Comparison of ENCODE assay signal across 27 mouse cellular contexts in genomic region chr8:125069733-125070132, GRCm38 (mm10). TPM values are rescaled to one million over a fixed set of nuclear protein-coding genes. Genes with fewer than 3 reads are reported as not detected.
A peak's percentile ranks its signal among the peaks of the same experiment; 100 is the strongest.
DNase-seq lines count a peak whose midpoint lies in the region; ATAC-seq and TF ChIP-seq lines count a peak whose summit lies in the region.
"Had no signal": no experiment of that assay in that cellular context is flagged by ENCODE, and none has a peak within 500 bp of the region (broad histone marks: within the 10 kb centered on the region; RNA-seq: fewer than 3 reads in every experiment).

No protein-coding gene starts in this region.

- H3K36me3 ChIP-seq in hindbrain, embryonic 13.5 days, result no peaks in the 10 kb centered on the region
- H3K36me3 ChIP-seq in hindbrain, embryonic 10.5 days, result no peaks in the 10 kb centered on the region
- no peaks in the 10 kb centered on the region for H3K36me3 ChIP-seq in midbrain, embryonic 15.5 days (replicated peaks)
- H3K36me3 ChIP-seq in midbrain, embryonic 11.5 days (ENCODE audit: control insufficient read depth, insufficient read depth, low read length), result no peaks in the 10 kb centered on the region
- H3K36me3 ChIP-seq: intestine, embryonic 15.5 days; liver, embryonic 12.5 days had no signal

- no peak for TF ChIP-seq CTCF in lung, adult 2 months (IDR thresholded peaks at IDR 0.05; ENCODE audit: insufficient read depth, low read length)

- H3K27me3 ChIP-seq in hindbrain, embryonic 13.5 days, result 0 out of 2 replicates have a peak, but pooled peaks cover 2% of the 10 kb centered on the region
- H3K27me3 ChIP-seq in hindbrain, embryonic 10.5 days (ENCODE audit: insufficient read depth, poor library complexity, severe bottlenecking), result no peaks in the 10 kb centered on the region
- no peaks in the 10 kb centered on the region for H3K27me3 ChIP-seq in midbrain, embryonic 15.5 days (replicated peaks)
- no peaks in the 10 kb centered on the region for H3K27me3 ChIP-seq in midbrain, embryonic 11.5 days (ENCODE audit: control insufficient read depth, insufficient read depth, low read length)
- H3K27me3 ChIP-seq: CH12.LX; intestine, embryonic 15.5 days; liver, embryonic 12.5 days had no signal

- DNase-seq in hindbrain, embryonic 10.5 days (ENCODE audit: low spot score), result no peak
- no peak for DNase-seq in midbrain, embryonic 11.5 days (ENCODE audit: low spot score, missing footprints)
- peak; percentile 74 for DNase-seq in MN1 (ENCODE audit: low spot score)
- DNase-seq in lung, adult 2 months, result no peak
- DNase-seq in Muller cell, postnatal 12 days (ENCODE audit: inconsistent ontology term), result no peak
- DNase-seq: adrenal gland, postnatal 14 days; B cell, adult 2 months; cerebellum, adult 11-12 months; gastrocnemius, postnatal 25 days; heart, postnatal 4 days; kidney, adult 2 months; kidney, postnatal 36 days; layer of hippocampus, postnatal 36 days; left cerebral cortex, postnatal 4 days; lung, adult 18-20 months; lung, postnatal 10 days; thymus, adult 2 months; thymus, postnatal 36 days had no signal

- 0 out of 2 replicates have a peak overlapping the region, but pooled peaks have one; percentile 44 for H3K27ac ChIP-seq in hindbrain, embryonic 13.5 days
- H3K27ac ChIP-seq in hindbrain, embryonic 10.5 days, result no peak overlapping the region
- H3K27ac ChIP-seq in midbrain, embryonic 15.5 days, result 0 out of 2 replicates have a peak overlapping the region, but pooled peaks have one; percentile 28
- H3K27ac ChIP-seq in midbrain, embryonic 11.5 days (ENCODE audit: low read depth, low read length), result no peak overlapping the region
- H3K27ac ChIP-seq: intestine, embryonic 15.5 days; liver, embryonic 12.5 days; macrophage had no signal

- no peak overlapping the region for H3K4me3 ChIP-seq in hindbrain, embryonic 13.5 days
- no peak overlapping the region for H3K4me3 ChIP-seq in hindbrain, embryonic 10.5 days
- no peak overlapping the region for H3K4me3 ChIP-seq in midbrain, embryonic 15.5 days
- H3K4me3 ChIP-seq in midbrain, embryonic 11.5 days (ENCODE audit: low read depth, low read length), result no peak overlapping the region
- H3K4me3 ChIP-seq in lung, adult 2 months (replicated peaks; ENCODE audit: extremely low read depth, low read depth, low read length), result no peak overlapping the region
- H3K4me3 ChIP-seq: intestine, embryonic 15.5 days; liver, embryonic 12.5 days had no signal

- no peaks in the 10 kb centered on the region for H3K9me3 ChIP-seq in hindbrain, embryonic 13.5 days
- H3K9me3 ChIP-seq in hindbrain, embryonic 10.5 days, result no peaks in the 10 kb centered on the region
- H3K9me3 ChIP-seq in midbrain, embryonic 15.5 days, result no peaks in the 10 kb centered on the region
- H3K9me3 ChIP-seq in midbrain, embryonic 11.5 days (ENCODE audit: control insufficient read depth, low read length), result no peaks in the 10 kb centered on the region
- H3K9me3 ChIP-seq: intestine, embryonic 15.5 days; liver, embryonic 12.5 days had no signal

- H3K4me1 ChIP-seq in hindbrain, embryonic 13.5 days (replicated peaks), result peaks cover 21% of the 10 kb centered on the region
- H3K4me1 ChIP-seq in hindbrain, embryonic 10.5 days (replicated peaks), result peaks cover 11% of the 10 kb centered on the region
- H3K4me1 ChIP-seq in midbrain, embryonic 15.5 days, result peaks cover 3% of the 10 kb centered on the region; the same call in 1 of the 2 replicates
- H3K4me1 ChIP-seq in midbrain, embryonic 11.5 days (ENCODE audit: control insufficient read depth, insufficient read depth, low read length), result no peaks in the 10 kb centered on the region; the same call in 1 of the 2 replicates
- H3K4me1 ChIP-seq in lung, adult 2 months (ENCODE audit: control insufficient read depth, insufficient read depth, low read length), result peaks cover 5% of the 10 kb centered on the region
- H3K4me1 ChIP-seq: intestine, embryonic 15.5 days had no signal

- TF ChIP-seq POLR2A in lung, adult 2 months (IDR thresholded peaks at IDR 0.05; ENCODE audit: borderline replicate concordance, extremely low read depth, low read depth, low read length), result no peak

- H3K9ac ChIP-seq in hindbrain, embryonic 13.5 days, result no peak overlapping the region
- no peak overlapping the region for H3K9ac ChIP-seq in midbrain, embryonic 15.5 days
- H3K9ac ChIP-seq in midbrain, embryonic 11.5 days (ENCODE audit: low read length), result no peak overlapping the region
- H3K9ac ChIP-seq: intestine, embryonic 15.5 days; liver, embryonic 12.5 days had no signal

- H3K4me2 ChIP-seq in hindbrain, embryonic 13.5 days, result no peak overlapping the region
- H3K4me2 ChIP-seq in midbrain, embryonic 15.5 days, result no peak overlapping the region
- no peak overlapping the region for H3K4me2 ChIP-seq in midbrain, embryonic 11.5 days
- H3K4me2 ChIP-seq: heart, embryonic 11.5 days; intestine, embryonic 15.5 days; liver, embryonic 12.5 days had no signal

- ATAC-seq in hindbrain, embryonic 13.5 days (ENCODE audit: low FRiP score), result no peak
- ATAC-seq in midbrain, embryonic 15.5 days (replicated peaks), result no peak
- no peak for ATAC-seq in midbrain, embryonic 11.5 days (ENCODE audit: low FRiP score)
- ATAC-seq: forebrain, embryonic 14.5 days; hindbrain, embryonic 16.5 days; intestine, embryonic 15.5 days; liver, embryonic 12.5 days had no signal

- WGBS in hindbrain, embryonic 13.5 days, result 56% methylated on average over 6 of the region's 6 CpGs
- WGBS in hindbrain, embryonic 10.5 days, result 73% methylated on average over 6 of the region's 6 CpGs
- 26% methylated on average over 6 of the region's 6 CpGs for WGBS in midbrain, embryonic 15.5 days
- WGBS in midbrain, embryonic 11.5 days, result 55% methylated on average over 6 of the region's 6 CpGs
- 79% methylated on average over 6 of the region's 6 CpGs for WGBS in lung, adult 2 months

RNA-seq across cellular contexts. Expression of gene Disc1, which starts 15.7 kb away (rescaled TPM):
- polyA plus RNA-seq in hindbrain, embryonic 13.5 days (2015; fragmentation: Nextera tagmentation; extraction: Ambion mirVana), result 1.3 and 2.1 TPM in 2 replicates
- 1.6 and 2.1 TPM in 2 replicates for polyA plus RNA-seq in hindbrain, embryonic 10.5 days (2016; fragmentation: Nextera tagmentation; extraction: Ambion mirVana)
- polyA plus RNA-seq in midbrain, embryonic 15.5 days (2015; fragmentation: Nextera tagmentation; extraction: Ambion mirVana), result 1.6 TPM in 2 replicates
- polyA plus RNA-seq in midbrain, embryonic 11.5 days (2014; fragmentation: Nextera tagmentation; extraction: Ambion mirVana), result 0.82 and 0.87 TPM in 2 replicates
- polyA plus RNA-seq in lung, adult 2 months (2012; rRNA removed), result 1.1 and 1.4 TPM in 2 replicates

RNA-seq across cellular contexts. Expression of gene Tsnax, which starts 56.9 kb away (rescaled TPM):
- 176 and 184 TPM in 2 replicates for polyA plus RNA-seq in hindbrain, embryonic 13.5 days (2015; fragmentation: Nextera tagmentation; extraction: Ambion mirVana)
- 128 and 131 TPM in 2 replicates for polyA plus RNA-seq in hindbrain, embryonic 10.5 days (2016; fragmentation: Nextera tagmentation; extraction: Ambion mirVana)
- 224 and 234 TPM in 2 replicates for polyA plus RNA-seq in midbrain, embryonic 15.5 days (2015; fragmentation: Nextera tagmentation; extraction: Ambion mirVana)
- polyA plus RNA-seq in midbrain, embryonic 11.5 days (2014; fragmentation: Nextera tagmentation; extraction: Ambion mirVana), result 155 and 175 TPM in 2 replicates
- polyA plus RNA-seq in lung, adult 2 months (2012; rRNA removed), result 29.1 and 40.2 TPM in 2 replicates

Comparison
In these comparisons a context has a peak if more than half of its experiments do, and no peak if none do; other contexts are left out.
1. H3K27ac ChIP-seq: peak in hindbrain, embryonic 13.5 days (single experiment) and midbrain, embryonic 15.5 days (single experiment); none in hindbrain, embryonic 10.5 days (single experiment) and midbrain, embryonic 11.5 days (single experiment).